Mouse (Mus musculus) forebrain, embryonic 10.5 days (tissue): ENCODE data around the gene Atxn7l1. TPM values are rescaled to one million over a fixed set of nuclear protein-coding genes. Genes with fewer than 3 reads are reported as not detected.

Experiments used
- DNase-seq: peaks from one replicate; pipeline ENCODE4 v3.0.0-alpha.2; 2017; ENCODE audit warnings: low spot score; ENCODE audit errors: extremely low spot score
- H3K27ac ChIP-seq: fragments of 300-500 bp; sonication (generic); 2 replicates; pipeline ENCODE4 v1.5.1; 2016; ENCODE audit warnings: mild to moderate bottlenecking
- H3K27me3 ChIP-seq: fragments of 300-500 bp; sonication (generic); 2 replicates; pipeline ENCODE4 v1.6.1; 2016; ENCODE audit warnings: mild to moderate bottlenecking; ENCODE audit not compliant: poor library complexity, severe bottlenecking
- H3K36me3 ChIP-seq: fragments of 300-500 bp; sonication (generic); replicated peaks from 2 replicates; pipeline ENCODE4 v1.6.1; 2016; ENCODE audit warnings: mild to moderate bottlenecking, moderate library complexity
- H3K4me1 ChIP-seq: fragments of 300-500 bp; sonication (generic); 2 replicates; pipeline ENCODE4 v1.6.1; 2016
- H3K4me3 ChIP-seq: fragments of 300-500 bp; sonication (generic); 2 replicates; pipeline ENCODE4 v1.5.1; 2016; ENCODE audit warnings: mild to moderate bottlenecking, moderate library complexity
- H3K9me3 ChIP-seq: fragments of 300-500 bp; sonication (generic); 2 replicates; pipeline ENCODE4 v1.6.1; 2016; ENCODE audit warnings: mild to moderate bottlenecking, moderate library complexity
- WGBS: fragments of 180-500 bp; shearing (Covaris S2); methylation state at CpG from one replicate; pipeline ENCODE4 v1.1.7; 2016; 5-methylcytosine and 5-hydroxymethylcytosine counted together
- polyA plus RNA-seq: library from polyadenylated mRNA; unstranded; fragments of >200 nt; fragmentation: Nextera tagmentation; extraction: Ambion mirVana; gene quantifications from 2 replicates; pipeline ENCODE4 v1.2.1, GENCODE M21; 2016

Gene Atxn7l1
- polyA plus RNA-seq, 1 experiment from 2014 or later: 11.0 TPM

GRCm38 (mm10) chr12:33273668-33274067 is 126.2 kb downstream of the Atxn7l1 start:
- no peaks in the 10 kb centered on the region for H3K9me3 ChIP-seq
- no peaks in the 10 kb centered on the region for H3K36me3 ChIP-seq
- H3K4me3 ChIP-seq: no peak overlapping the region
- WGBS: 87% methylated on average over 9 of the region's 9 CpGs
- H3K4me1 ChIP-seq: peaks cover 11% of the 10 kb centered on the region; the same call in 1 of the 2 replicates
- DNase-seq: no peak
- H3K27ac ChIP-seq: peak overlapping the region; percentile 11; the same call in 1 of the 2 replicates
- H3K27me3 ChIP-seq: no peaks in the 10 kb centered on the region

- Histone ChIP-seq H3K4me1 (peaks cover 11% of the 10 kb centered on the region; the same call in 1 of the 2 replicates), H3K27me3 (no peaks in the 10 kb centered on the region), H3K9me3 (no peaks in the 10 kb centered on the region), H3K4me3 (no peak overlapping the region), H3K36me3 (no peaks in the 10 kb centered on the region), H3K27ac (no peak overlapping the region)
- no peak for DNase-seq
- whole genome bisulfite sequencing: 88% methylated on average over 1 of the region's 1 CpGs
Observed at GRCm38 (mm10) chr12:33276028-33276427, 128.5 kb downstream of the Atxn7l1 start.

- H3K4me1 ChIP-seq: peaks cover 11% of the 10 kb centered on the region; the same call in 1 of the 2 replicates
- H3K4me3 ChIP-seq: no peak overlapping the region
- DNase-seq: no peak
- no peaks in the 10 kb centered on the region for H3K9me3 ChIP-seq
- WGBS: 80% methylated on average over 7 of the region's 7 CpGs
- H3K36me3 ChIP-seq: no peaks in the 10 kb centered on the region
- no peaks in the 10 kb centered on the region for H3K27me3 ChIP-seq
- no peak overlapping the region for H3K27ac ChIP-seq
Observed at GRCm38 (mm10) chr12:33277427-33277826, 129.9 kb downstream of the Atxn7l1 start.

GRCm38 (mm10) chr12:33279159-33279558 is 131.7 kb downstream of the Atxn7l1 start:
- Histone ChIP-seq H3K27me3 (no peaks in the 10 kb centered on the region), H3K27ac (no peak overlapping the region), H3K4me1 (no peaks in the 10 kb centered on the region), H3K36me3 (no peaks in the 10 kb centered on the region), H3K4me3 (no peak overlapping the region), H3K9me3 (no peaks in the 10 kb centered on the region)
- no peak for DNase-seq
- WGBS: 82% methylated on average over 2 of the region's 2 CpGs

GRCm38 (mm10) chr12:33280805-33281204 is 133.3 kb downstream of the Atxn7l1 start:
- no peaks in the 10 kb centered on the region for H3K27me3 ChIP-seq
- H3K36me3 ChIP-seq: no peaks in the 10 kb centered on the region
- H3K4me1 ChIP-seq: peaks cover 15% of the 10 kb centered on the region
- H3K27ac ChIP-seq: no peak overlapping the region
- no peaks in the 10 kb centered on the region for H3K9me3 ChIP-seq
- H3K4me3 ChIP-seq: no peak overlapping the region
- peak; percentile 65 for DNase-seq
- WGBS: 19% methylated on average over 2 of the region's 2 CpGs

- DNase-seq: no peak
- H3K9me3 ChIP-seq: no peaks in the 10 kb centered on the region
- no peak overlapping the region for H3K27ac ChIP-seq
- H3K4me1 ChIP-seq: peaks cover 42% of the 10 kb centered on the region
- no peaks in the 10 kb centered on the region for H3K36me3 ChIP-seq
- H3K4me3 ChIP-seq: no peak overlapping the region
- 80% methylated on average over 8 of the region's 8 CpGs for WGBS
- no peaks in the 10 kb centered on the region for H3K27me3 ChIP-seq
Observed at GRCm38 (mm10) chr12:33284344-33284936, 136.9 kb downstream of the Atxn7l1 start.

GRCm38 (mm10) chr12:33285354-33285753 is 137.9 kb downstream of the Atxn7l1 start:
- DNase-seq: no peak
- H3K4me3 ChIP-seq: no peak overlapping the region
- H3K4me1 ChIP-seq: peaks cover 50% of the 10 kb centered on the region
- no peaks in the 10 kb centered on the region for H3K36me3 ChIP-seq
- no peaks in the 10 kb centered on the region for H3K27me3 ChIP-seq
- peak overlapping the region; percentile 58; the same call in 1 of the 2 replicates for H3K27ac ChIP-seq
- H3K9me3 ChIP-seq: no peaks in the 10 kb centered on the region
- 25% methylated on average over 4 of the region's 4 CpGs for WGBS

GRCm38 (mm10) chr12:33285933-33286649 is 138.6 kb downstream of the Atxn7l1 start:
- Histone ChIP-seq H3K36me3 (no peaks in the 10 kb centered on the region), H3K27me3 (no peaks in the 10 kb centered on the region), H3K9me3 (no peaks in the 10 kb centered on the region), H3K4me3 (no peak overlapping the region), H3K27ac (peak overlapping the region; percentile 51), H3K4me1 (peaks cover 50% of the 10 kb centered on the region)
- no peak for DNase-seq
- 51% methylated on average over 9 of the region's 9 CpGs for WGBS

GRCm38 (mm10) chr12:33287686-33288085 is 140.2 kb downstream of the Atxn7l1 start:
- Histone ChIP-seq H3K36me3 (no peaks in the 10 kb centered on the region), H3K4me1 (peaks cover 50% of the 10 kb centered on the region), H3K27me3 (no peaks in the 10 kb centered on the region), H3K9me3 (no peaks in the 10 kb centered on the region), H3K4me3 (no peak overlapping the region), H3K27ac (no peak overlapping the region)
- 74% methylated on average over 3 of the region's 3 CpGs for WGBS
- DNase-seq: no peak

- Histone ChIP-seq H3K27ac (no peak overlapping the region), H3K9me3 (no peaks in the 10 kb centered on the region), H3K4me3 (no peak overlapping the region), H3K36me3 (no peaks in the 10 kb centered on the region), H3K4me1 (peaks cover 50% of the 10 kb centered on the region), H3K27me3 (no peaks in the 10 kb centered on the region)
- no peak for DNase-seq
- WGBS: 65% methylated on average over 2 of the region's 2 CpGs
Observed at GRCm38 (mm10) chr12:33288746-33289145, 141.3 kb downstream of the Atxn7l1 start.

- Histone ChIP-seq H3K4me3 (peak overlapping the region; percentile 57), H3K9me3 (no peaks in the 10 kb centered on the region), H3K4me1 (peaks cover 23% of the 10 kb centered on the region), H3K27ac (no peak overlapping the region), H3K27me3 (peaks cover 40% of the 10 kb centered on the region), H3K36me3 (no peaks in the 10 kb centered on the region)
- WGBS: under 1% methylated on average over 14 of the region's 14 CpGs
- DNase-seq: peak; percentile 44
Observed at GRCm38 (mm10) chr12:33302070-33302469, 154.6 kb downstream of the Atxn7l1 start.

GRCm38 (mm10) chr12:33302523-33303383 is 155.3 kb downstream of the Atxn7l1 start:
- peaks cover 40% of the 10 kb centered on the region for H3K27me3 ChIP-seq
- DNase-seq: peak; percentile 38
- no peaks in the 10 kb centered on the region for H3K36me3 ChIP-seq
- H3K27ac ChIP-seq: no peak overlapping the region
- H3K4me1 ChIP-seq: peaks cover 23% of the 10 kb centered on the region
- H3K9me3 ChIP-seq: no peaks in the 10 kb centered on the region
- 1% methylated on average over 29 of the region's 29 CpGs for WGBS
- H3K4me3 ChIP-seq: peak overlapping the region; percentile 57
